13 mouse cellular contexts compared by ENCODE assay signal in genomic region chr14:76520606-76521005, GRCm38 (mm10). TPM values are rescaled to one million over a fixed set of nuclear protein-coding genes. Genes with fewer than 3 reads are reported as not detected.
A peak's percentile ranks its signal among the peaks of the same experiment; 100 is the strongest.
DNase-seq lines count a peak whose midpoint lies in the region; ATAC-seq and TF ChIP-seq lines count a peak whose summit lies in the region.
"Had no signal": no experiment of that assay in that cellular context is flagged by ENCODE, and none has a peak within 500 bp of the region (broad histone marks: within the 10 kb centered on the region; RNA-seq: fewer than 3 reads in every experiment).

No protein-coding gene starts in this region.

- peak; percentile 56; the same call in 1 of the 2 replicates for ATAC-seq in heart, embryonic 15.5 days (replicated peaks; ENCODE audit: insufficient number of reproducible peaks, insufficient read depth, low FRiP score, low read depth)
- ATAC-seq in intestine, embryonic 14.5 days (replicated peaks; ENCODE audit: low FRiP score, low TSS enrichment, low read depth) = peak; percentile 74
- ATAC-seq in liver, embryonic 15.5 days (ENCODE audit: insufficient read depth) = peak; percentile 96

- dilution Hi-C loops in CH12.LX (cut with MboI; ENCODE audit: extremely low pct_ligation_motif_present, extremely low pct_unique_long_range_greater_than_20kb, low sequenced_read_pairs) = no loop called here

- no peak for TF ChIP-seq POLR2A in CH12.LX (IDR thresholded peaks at IDR 0.05; ENCODE audit: low read depth, low read length)

- 13% methylated on average over 4 of the region's 4 CpGs for WGBS in heart, embryonic 15.5 days
- WGBS in intestine, embryonic 14.5 days = 23% methylated on average over 4 of the region's 4 CpGs
- 18% methylated on average over 4 of the region's 4 CpGs for WGBS in liver, embryonic 15.5 days (ENCODE audit: insufficient replicate concordance)
- 61% methylated on average over 4 of the region's 4 CpGs for WGBS in embryonic facial prominence, embryonic 10.5 days

- intact Hi-C loops in heart, postnatal 14 days (cut with DNase I) = no loop called here

- no peak overlapping the region for H3K27ac ChIP-seq in heart, embryonic 15.5 days
- H3K27ac ChIP-seq in CH12.LX (ENCODE audit: insufficient read depth, low read depth) = no peak overlapping the region
- no peak overlapping the region for H3K27ac ChIP-seq in intestine, embryonic 14.5 days (ENCODE audit: low read depth)
- peak overlapping the region; percentile 88 for H3K27ac ChIP-seq in liver, embryonic 15.5 days (replicated peaks)
- H3K27ac ChIP-seq in embryonic facial prominence, embryonic 10.5 days (replicated peaks) = no peak overlapping the region
- H3K27ac ChIP-seq: limb, embryonic 15.5 days had no signal

- H3K4me2 ChIP-seq in heart, embryonic 15.5 days = 0 out of 2 replicates have a peak overlapping the region, but pooled peaks have one; percentile 4
- peak overlapping the region; percentile 15; the same call in 1 of the 2 replicates for H3K4me2 ChIP-seq in CH12.LX (ENCODE audit: insufficient read depth, low read depth, poor library complexity, severe bottlenecking)
- H3K4me2 ChIP-seq in intestine, embryonic 14.5 days (ENCODE audit: low read length) = no peak overlapping the region
- peak overlapping the region; percentile 56 for H3K4me2 ChIP-seq in liver, embryonic 15.5 days
- H3K4me2 ChIP-seq: limb, embryonic 15.5 days had no signal

- no peak for DNase-seq in heart, postnatal 14 days
- DNase-seq in CH12.LX (ENCODE audit: extremely low read depth) = peak; percentile 43
- no peak for DNase-seq in intestine, embryonic 14.5 days (ENCODE audit: low spot score)
- no peak for DNase-seq in right cerebral cortex, postnatal 10 days (ENCODE audit: low spot score in 2 of 2)
- DNase-seq in left cerebral cortex, adult 9 months (ENCODE audit: low spot score in 2 of 2) = no peak
- DNase-seq in embryonic facial prominence, embryonic 10.5 days (ENCODE audit: low spot score) = no peak
- DNase-seq: adrenal gland, adult 8-10 months; cerebellum, adult 9-11 months; gastrocnemius, postnatal 36 days; thymus, postnatal 36 days had no signal

- H3K9ac ChIP-seq in heart, embryonic 15.5 days = no peak overlapping the region
- no peak overlapping the region for H3K9ac ChIP-seq in CH12.LX (ENCODE audit: insufficient read depth, low read depth)
- no peak overlapping the region for H3K9ac ChIP-seq in intestine, embryonic 14.5 days (ENCODE audit: low read length)
- peak overlapping the region; percentile 26 for H3K9ac ChIP-seq in liver, embryonic 15.5 days
- H3K9ac ChIP-seq: limb, embryonic 15.5 days had no signal

- H3K36me3 ChIP-seq in heart, embryonic 15.5 days = no peaks in the 10 kb centered on the region
- H3K36me3 ChIP-seq in CH12.LX (replicated peaks in 1 of 2; ENCODE audit: control insufficient read depth in 1 of 2, insufficient read depth in 1 of 2, low read length in 1 of 2) = no peaks in the 10 kb centered on the region
- H3K36me3 ChIP-seq in intestine, embryonic 14.5 days (ENCODE audit: control insufficient read depth, insufficient read depth, low read length) = no peaks in the 10 kb centered on the region
- no peaks in the 10 kb centered on the region for H3K36me3 ChIP-seq in liver, embryonic 15.5 days (replicated peaks)
- no peaks in the 10 kb centered on the region for H3K36me3 ChIP-seq in embryonic facial prominence, embryonic 10.5 days (replicated peaks)
- H3K36me3 ChIP-seq: limb, embryonic 15.5 days had no signal

- H3K9me3 ChIP-seq in heart, embryonic 15.5 days (replicated peaks) = no peaks in the 10 kb centered on the region
- H3K9me3 ChIP-seq in CH12.LX (replicated peaks; ENCODE audit: low read length) = no peaks in the 10 kb centered on the region
- H3K9me3 ChIP-seq in intestine, embryonic 14.5 days (ENCODE audit: control insufficient read depth, low read length) = no peaks in the 10 kb centered on the region
- H3K9me3 ChIP-seq in liver, embryonic 15.5 days (replicated peaks) = no peaks in the 10 kb centered on the region
- no peaks in the 10 kb centered on the region for H3K9me3 ChIP-seq in embryonic facial prominence, embryonic 10.5 days
- H3K9me3 ChIP-seq: limb, embryonic 15.5 days had no signal

- in situ Hi-C loops in CH12.LX (cut with MboI; ENCODE audit: low pct_ligation_motif_present, low pct_unique_long_range_greater_than_20kb, low sequenced_read_pairs) = no loop called here

- no peak for TF ChIP-seq RAD21 in CH12.LX (IDR thresholded peaks at IDR 0.05; ENCODE audit: low read depth, low read length)

- no peak overlapping the region for H3K4me3 ChIP-seq in heart, embryonic 15.5 days
- H3K4me3 ChIP-seq in CH12.LX (replicated peaks in 1 of 3; ENCODE audit: low read depth in 2 of 3, low read length in 2 of 3, poor library complexity in 1 of 3) = no peak overlapping the region
- no peak overlapping the region for H3K4me3 ChIP-seq in intestine, embryonic 14.5 days (ENCODE audit: low read depth, low read length)
- no peak overlapping the region for H3K4me3 ChIP-seq in liver, embryonic 15.5 days (replicated peaks)
- H3K4me3 ChIP-seq in embryonic facial prominence, embryonic 10.5 days = no peak overlapping the region
- H3K4me3 ChIP-seq: limb, embryonic 15.5 days had no signal

- H3K27me3 ChIP-seq in heart, embryonic 15.5 days = no peaks in the 10 kb centered on the region
- no peaks in the 10 kb centered on the region for H3K27me3 ChIP-seq in CH12.LX (replicated peaks)
- H3K27me3 ChIP-seq in intestine, embryonic 14.5 days (replicated peaks; ENCODE audit: control insufficient read depth, insufficient read depth, low read length) = no peaks in the 10 kb centered on the region
- H3K27me3 ChIP-seq in liver, embryonic 15.5 days = no peaks in the 10 kb centered on the region
- H3K27me3 ChIP-seq in embryonic facial prominence, embryonic 10.5 days (replicated peaks; ENCODE audit: low read depth, poor library complexity, severe bottlenecking) = no peaks in the 10 kb centered on the region; the same call in 1 of the 2 replicates
- H3K27me3 ChIP-seq: limb, embryonic 15.5 days had no signal

- H3K4me1 ChIP-seq in heart, embryonic 15.5 days (replicated peaks) = peaks cover 16% of the 10 kb centered on the region
- peaks cover 4 to 8% of the 10 kb centered on the region in 2 experiments; a peak in 2 of 4 replicates for H3K4me1 ChIP-seq in CH12.LX (ENCODE audit: control insufficient read depth in 1 of 2, insufficient read depth in 2 of 2)
- no peaks in the 10 kb centered on the region; the same call in 1 of the 2 replicates for H3K4me1 ChIP-seq in intestine, embryonic 14.5 days (replicated peaks; ENCODE audit: control insufficient read depth, insufficient read depth, low read length)
- H3K4me1 ChIP-seq in liver, embryonic 15.5 days (replicated peaks) = peaks cover 65% of the 10 kb centered on the region
- peaks cover 21% of the 10 kb centered on the region for H3K4me1 ChIP-seq in embryonic facial prominence, embryonic 10.5 days
- H3K4me1 ChIP-seq: limb, embryonic 15.5 days had no signal

- no peak for TF ChIP-seq EP300 in CH12.LX (IDR thresholded peaks at IDR 0.05; ENCODE audit: low read length)

- no peaks in the 10 kb centered on the region for H3K79me2 ChIP-seq in CH12.LX (replicated peaks; ENCODE audit: control insufficient read depth, extremely low read depth, insufficient read depth, poor library complexity, severe bottlenecking)

- no peak for TF ChIP-seq CTCF in CH12.LX (conservative IDR thresholded peaks at IDR 0.05 in 1 of 2, IDR thresholded peaks at IDR 0.05 in 1 of 2; ENCODE audit: low read depth in 2 of 2, low read length in 2 of 2)

TF ChIP-seq in CH12.LX, 34 proteins besides CTCF, POLR2A, EP300 and RAD21:
- TF ChIP-seq IRF4 (IDR thresholded peaks at IDR 0.05; ENCODE audit: low read depth, low read length) (0 out of 2 replicates have a peak, but pooled peaks have one; percentile 30), GABPA (IDR thresholded peaks at IDR 0.05; ENCODE audit: insufficient replicate concordance, low read depth, low read length) (no peak)

RNA-seq across cellular contexts. Expression of gene Serp2, which starts 36.1 kb away (rescaled TPM):
- polyA plus RNA-seq in heart, embryonic 15.5 days (2015; fragmentation: Nextera tagmentation; extraction: Ambion mirVana) = 7.1 and 8.2 TPM in 2 replicates
- 1 to 10 TPM in 1 of 2 experiments, under 1 TPM in 1; 0.68 to 1.0 TPM for total RNA-seq in heart, postnatal 14 days (2021)
- total RNA-seq in CH12.LX (2012; rRNA removed) (not detected in 2 replicates), CH12.LX (2014; rRNA removed) (not detected in 2 replicates)
- not detected in 2 replicates for polyA plus RNA-seq in CH12.LX (2012; ENCODE audit: insufficient read length, low read depth)
- polyA plus RNA-seq in intestine, embryonic 14.5 days (2014; fragmentation: Nextera tagmentation; extraction: Ambion mirVana) = 13.0 and 13.6 TPM in 2 replicates
- polyA plus RNA-seq in liver, embryonic 15.5 days (2015; fragmentation: Nextera tagmentation; extraction: Ambion mirVana) = 0.83 and 1.0 TPM in 2 replicates
- polyA plus RNA-seq in embryonic facial prominence, embryonic 10.5 days (2016; fragmentation: Nextera tagmentation; extraction: Ambion mirVana) = 18.9 and 21.6 TPM in 2 replicates
